Mouse (Mus musculus): ENCODE data around the gene Arrb2.
"Not testable (repeated sequence)": the region's sequence is repeated elsewhere in the genome, so short reads cannot be mapped to it uniquely, and the experiment has no call there.

Arrb2 gene

GRCm38 (mm10) chr11:70432048-70432894 is at the start of gene Arrb2:
Gene Arrb2 (plus strand): TSS chr11:70432635.
- peak; percentile 97 for DNase-seq

GRCm38 (mm10) chr11:70384136-70384535 is 48.3 kb upstream of the Arrb2 start:
- DNase-seq: no peak

GRCm38 (mm10) chr11:70387436-70387835 is 45.0 kb upstream of the Arrb2 start:
- DNase-seq: no peak

- DNase-seq: no peak
Measured at GRCm38 (mm10) chr11:70389421-70389820, 43.0 kb upstream of the Arrb2 start.

GRCm38 (mm10) chr11:70403598-70403997 is 28.8 kb upstream of the Arrb2 start:
- DNase-seq: no peak

- peak; percentile 82 for DNase-seq
Measured at GRCm38 (mm10) chr11:70409594-70410296, 22.7 kb upstream of the Arrb2 start, which contains the start of gene Pelp1. Gene Pelp1 (minus strand): TSS chr11:70410031.

GRCm38 (mm10) chr11:70410297-70410643 is 22.2 kb upstream of the Arrb2 start:
- no peak for DNase-seq

GRCm38 (mm10) chr11:70412591-70412990 is 19.8 kb upstream of the Arrb2 start:
- no peak for DNase-seq

- DNase-seq: peak; percentile 66
Measured at GRCm38 (mm10) chr11:70413961-70414360, 18.5 kb upstream of the Arrb2 start.

- DNase-seq: no peak
Measured at GRCm38 (mm10) chr11:70418199-70418598, 14.2 kb upstream of the Arrb2 start.

- no peak for DNase-seq
Measured at GRCm38 (mm10) chr11:70419486-70419885, 12.9 kb upstream of the Arrb2 start.

- not testable (repeated sequence) for DNase-seq
Measured at GRCm38 (mm10) chr11:70426598-70426997, 5.8 kb upstream of the Arrb2 start.

- no peak for DNase-seq
Measured at GRCm38 (mm10) chr11:70431574-70431973, 861 bp upstream of the Arrb2 start.

GRCm38 (mm10) chr11:70432895-70433568 is 597 bp downstream of the Arrb2 start:
- no peak for DNase-seq

- DNase-seq: no peak
Measured at GRCm38 (mm10) chr11:70433569-70433943, 1.1 kb downstream of the Arrb2 start.

- no peak for DNase-seq
Measured at GRCm38 (mm10) chr11:70433951-70434350, 1.5 kb downstream of the Arrb2 start.

- DNase-seq: no peak
Measured at GRCm38 (mm10) chr11:70435476-70435875, 3.0 kb downstream of the Arrb2 start.

- no peak for DNase-seq
Measured at GRCm38 (mm10) chr11:70437426-70437825, 5.0 kb downstream of the Arrb2 start.

- no peak for DNase-seq
Measured at GRCm38 (mm10) chr11:70438728-70439374, 6.4 kb downstream of the Arrb2 start.

- no peak for DNase-seq
Measured at GRCm38 (mm10) chr11:70440637-70441036, 8.2 kb downstream of the Arrb2 start.

GRCm38 (mm10) chr11:70441882-70442281 is 9.4 kb downstream of the Arrb2 start:
- no peak for DNase-seq

- DNase-seq: no peak
Measured at GRCm38 (mm10) chr11:70443964-70444363, 11.5 kb downstream of the Arrb2 start.

GRCm38 (mm10) chr11:70444667-70445066 is 12.2 kb downstream of the Arrb2 start:
- no peak for DNase-seq
